Mouse (Mus musculus) CH12F3 (cell line): ENCODE results near the gene Tmem52b.

Source experiments
- in situ Hi-C: fragments of 300-500 bp; cut with MboI; formaldehyde crosslinking; loops from 2 replicates; pipeline ENCODE4 v1.14.3; 2020; ENCODE audit warnings: low sequenced_read_pairs

Tmem52b gene

DNA sequence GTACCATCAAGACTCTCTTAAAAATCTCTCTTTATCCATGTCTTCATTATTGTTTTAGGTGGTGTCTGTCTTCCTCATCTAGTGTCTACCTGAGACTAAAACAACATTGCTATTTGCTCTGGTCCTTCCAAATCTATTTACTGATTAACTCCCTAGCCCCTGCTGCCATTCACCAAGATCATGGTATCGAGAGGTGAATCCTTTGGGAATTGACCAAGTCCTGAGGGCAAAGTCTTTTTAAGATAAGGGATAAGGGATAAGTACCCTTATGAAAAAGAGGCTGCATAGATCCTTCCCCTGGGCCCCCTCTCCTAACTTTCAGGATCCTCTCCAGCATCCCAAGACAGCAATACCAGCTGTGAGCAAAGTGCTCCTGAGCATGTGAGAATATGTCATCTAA lies 17.2 kb downstream of the Tmem52b start:
- in situ Hi-C loops: loop anchor here (10.0 kb wide), 1 partner anchor 145 kb away; the partner anchor contains the start of gene Clec12b

GRCm38 (mm10) chr6:129530261-129530660 lies 17.9 kb downstream of the Tmem52b start:
- in situ Hi-C loops: no loop called here

DNA sequence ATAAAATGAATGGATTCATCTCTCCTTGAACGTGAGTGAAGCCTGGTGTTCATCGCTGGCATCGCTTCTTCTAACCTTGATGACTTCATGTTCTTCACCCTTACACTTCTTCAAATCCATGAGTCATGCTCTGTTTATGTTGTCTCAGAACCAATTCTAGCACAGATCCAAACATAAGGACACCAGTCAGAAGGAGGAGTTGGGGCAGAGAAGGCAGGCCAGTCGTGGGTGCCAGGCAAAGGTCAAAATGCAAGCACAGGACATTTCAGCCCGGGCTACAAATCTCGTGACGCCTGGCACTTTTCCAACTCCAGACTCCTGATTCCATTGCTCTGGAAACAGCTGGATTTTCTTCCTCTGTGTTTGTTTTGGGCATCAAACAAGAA lies 20.2 kb downstream of the Tmem52b start:
- in situ Hi-C loops: no loop called here

DNA sequence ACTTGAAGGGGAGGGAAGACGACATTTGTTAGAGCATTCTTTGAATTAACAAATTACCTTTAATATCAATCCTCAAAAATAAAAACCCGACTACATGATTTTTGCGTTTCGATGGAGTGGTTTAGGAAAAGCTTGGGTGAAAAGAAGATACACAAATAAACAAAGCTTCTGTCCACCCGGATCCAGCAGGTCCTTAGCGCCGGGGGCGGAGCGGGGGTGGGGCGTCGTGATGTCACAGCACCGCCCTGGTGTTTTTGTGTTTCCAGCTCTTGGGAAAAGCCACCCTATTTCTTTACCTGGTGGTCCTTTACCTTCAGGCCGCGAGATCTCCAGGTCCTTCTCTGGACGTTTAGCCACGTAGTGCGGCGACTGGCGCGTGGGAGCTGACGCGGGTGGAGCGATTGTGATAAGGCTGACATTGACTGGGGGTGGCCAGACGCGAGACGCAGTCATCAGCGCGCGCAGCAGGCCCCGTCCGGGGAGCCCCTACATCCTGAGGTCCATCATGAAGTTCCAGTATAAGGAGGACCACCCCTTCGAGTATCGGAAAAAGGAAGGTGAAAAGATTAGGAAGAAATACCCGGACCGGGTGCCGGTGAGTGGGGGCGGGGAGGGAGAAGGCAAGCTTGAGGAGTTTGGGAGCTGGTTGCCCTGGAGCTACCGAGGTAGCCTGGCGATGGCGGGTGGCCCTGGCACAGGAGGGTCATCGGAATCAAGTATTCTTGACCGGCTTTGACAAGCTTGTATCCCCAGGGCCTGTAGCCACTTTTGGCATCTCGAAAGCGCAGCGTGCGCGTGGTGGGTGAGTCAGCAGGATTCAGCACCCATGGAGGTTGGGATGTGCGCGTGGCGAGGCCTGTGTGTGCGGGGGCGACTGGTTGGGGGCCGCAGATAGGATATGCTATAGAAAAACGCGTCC lies 20.8 kb downstream of the Tmem52b start, which contains the start of gene Gabarapl1:
Gabarapl1 (plus strand) TSS at position 219 of the 919 bp plus-strand sequence.
- in situ Hi-C loops: no loop called here

DNA sequence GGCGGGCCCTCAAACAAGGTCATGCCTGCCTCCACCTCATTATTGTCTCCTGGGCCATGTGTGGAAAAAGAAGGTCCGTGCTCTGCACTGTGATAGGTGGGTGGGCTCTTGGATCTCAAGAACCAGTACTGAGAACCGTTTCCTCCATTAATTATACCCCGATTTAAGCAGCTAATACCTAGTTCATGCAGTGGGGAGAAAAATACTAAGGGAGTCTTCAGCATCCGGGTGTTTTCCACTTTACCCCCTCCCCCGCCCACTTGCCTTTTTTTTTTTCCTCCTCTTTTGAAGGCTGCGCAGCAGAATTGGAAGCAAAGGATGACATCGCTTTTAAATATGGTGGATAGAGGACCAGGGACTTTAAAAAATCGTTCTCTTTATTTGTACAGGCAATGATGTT lies 21.7 kb downstream of the Tmem52b start:
- in situ Hi-C loops: no loop called here

- in situ Hi-C loops: no loop called here
Observed at GRCm38 (mm10) chr6:129534627-129535190, 22.4 kb downstream of the Tmem52b start.

DNA sequence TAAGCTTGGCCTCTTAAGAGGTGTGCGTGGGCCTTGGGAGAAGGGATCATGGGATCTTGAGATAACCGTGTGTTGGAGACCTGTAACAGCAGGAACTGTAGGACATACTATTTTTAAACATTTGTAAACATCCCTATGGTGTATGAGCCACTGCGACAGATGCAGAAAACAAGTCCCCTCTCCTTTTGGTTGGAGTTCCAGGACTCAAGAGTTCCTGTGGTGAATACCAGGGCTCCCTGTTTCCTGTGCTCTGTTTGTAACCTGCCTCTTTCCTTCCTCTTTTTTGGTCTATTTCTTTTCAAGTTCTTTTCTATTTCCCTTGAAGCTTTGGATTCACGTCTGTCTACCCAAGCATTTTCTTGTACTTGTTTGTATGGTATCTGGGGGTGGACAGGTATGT lies 23.4 kb downstream of the Tmem52b start:
- in situ Hi-C loops: no loop called here

- in situ Hi-C loops: no loop called here
Observed at GRCm38 (mm10) chr6:129538555-129538954, 26.2 kb downstream of the Tmem52b start.

DNA sequence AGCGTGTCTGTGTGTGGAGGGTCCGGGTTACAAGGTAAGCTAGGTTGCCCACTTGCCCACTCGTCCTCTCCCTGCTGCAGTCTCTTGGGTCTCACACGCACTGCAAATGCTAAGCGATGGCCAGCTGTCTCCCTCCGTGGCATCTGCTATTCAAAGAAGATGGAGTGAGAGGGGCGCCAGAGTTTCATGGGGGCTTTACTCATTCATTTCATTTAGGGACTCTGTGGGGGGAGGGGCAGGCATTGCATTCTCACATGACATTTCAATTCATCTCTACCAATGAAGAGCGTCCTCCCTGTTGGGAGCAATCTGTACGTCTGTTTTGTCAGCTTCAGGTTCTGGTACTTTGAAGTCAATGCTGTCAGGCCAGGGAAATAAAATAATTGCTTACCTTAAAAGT lies 29.6 kb downstream of the Tmem52b start:
- in situ Hi-C loops: no loop called here

DNA sequence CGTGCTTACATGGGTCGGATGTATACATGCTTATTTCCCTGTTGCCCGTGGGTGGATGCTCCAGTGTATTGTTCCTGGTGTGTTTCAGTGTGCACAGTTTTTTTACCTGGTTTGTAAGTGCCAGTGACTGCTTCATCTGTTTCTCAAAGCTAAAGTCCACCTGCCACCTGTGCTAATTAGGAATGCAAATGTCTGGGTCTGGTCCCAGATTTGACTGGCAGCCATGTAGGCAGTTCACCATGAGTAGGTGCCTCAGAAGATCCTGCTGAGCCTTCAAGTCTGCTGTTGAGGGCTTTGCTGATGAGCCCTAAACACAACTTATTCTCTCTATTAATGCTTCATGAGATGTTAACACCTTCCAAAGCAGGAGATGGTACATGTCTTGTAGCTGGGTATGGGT lies 30.2 kb downstream of the Tmem52b start:
- in situ Hi-C loops: no loop called here

GRCm38 (mm10) chr6:129543709-129544606 lies 31.6 kb downstream of the Tmem52b start:
- in situ Hi-C loops: no loop called here

DNA sequence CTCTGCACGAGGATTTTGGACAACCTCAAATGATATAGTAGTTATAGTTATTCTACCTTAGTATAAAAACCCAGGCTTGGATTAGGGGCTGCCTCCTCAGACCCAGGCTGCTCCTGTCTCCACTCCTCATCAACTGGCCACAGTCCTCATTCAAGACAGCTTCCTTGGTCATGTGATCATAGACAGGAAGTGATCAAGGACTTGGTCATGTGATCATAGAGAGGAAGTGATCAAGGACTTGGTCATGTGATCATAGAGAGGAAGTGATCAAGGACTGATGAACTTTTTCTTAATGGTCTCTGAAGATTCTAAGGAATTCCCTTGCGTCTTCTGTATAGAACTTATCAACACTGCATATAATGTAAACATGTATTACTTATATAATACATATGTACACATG lies 34.9 kb downstream of the Tmem52b start:
- in situ Hi-C loops: no loop called here

DNA sequence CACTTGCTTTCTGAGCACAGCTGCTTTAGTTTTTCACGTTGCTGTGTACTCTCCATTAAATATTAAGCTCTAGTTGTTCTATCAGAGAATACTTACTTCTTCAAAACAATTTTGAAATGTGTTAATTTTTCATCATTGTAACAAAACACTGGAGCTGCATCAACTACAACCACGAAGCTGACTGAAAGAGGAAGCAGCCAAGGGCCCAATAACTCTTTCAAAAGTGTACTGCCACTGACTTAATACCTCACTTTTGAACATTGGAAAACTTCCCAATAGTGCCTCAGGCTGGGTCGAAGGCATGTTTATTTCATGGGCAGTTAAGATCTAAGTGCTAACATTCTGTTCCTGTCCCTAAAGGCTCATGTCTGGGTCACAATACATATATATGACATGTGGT lies 35.7 kb downstream of the Tmem52b start:
- in situ Hi-C loops: no loop called here

DNA sequence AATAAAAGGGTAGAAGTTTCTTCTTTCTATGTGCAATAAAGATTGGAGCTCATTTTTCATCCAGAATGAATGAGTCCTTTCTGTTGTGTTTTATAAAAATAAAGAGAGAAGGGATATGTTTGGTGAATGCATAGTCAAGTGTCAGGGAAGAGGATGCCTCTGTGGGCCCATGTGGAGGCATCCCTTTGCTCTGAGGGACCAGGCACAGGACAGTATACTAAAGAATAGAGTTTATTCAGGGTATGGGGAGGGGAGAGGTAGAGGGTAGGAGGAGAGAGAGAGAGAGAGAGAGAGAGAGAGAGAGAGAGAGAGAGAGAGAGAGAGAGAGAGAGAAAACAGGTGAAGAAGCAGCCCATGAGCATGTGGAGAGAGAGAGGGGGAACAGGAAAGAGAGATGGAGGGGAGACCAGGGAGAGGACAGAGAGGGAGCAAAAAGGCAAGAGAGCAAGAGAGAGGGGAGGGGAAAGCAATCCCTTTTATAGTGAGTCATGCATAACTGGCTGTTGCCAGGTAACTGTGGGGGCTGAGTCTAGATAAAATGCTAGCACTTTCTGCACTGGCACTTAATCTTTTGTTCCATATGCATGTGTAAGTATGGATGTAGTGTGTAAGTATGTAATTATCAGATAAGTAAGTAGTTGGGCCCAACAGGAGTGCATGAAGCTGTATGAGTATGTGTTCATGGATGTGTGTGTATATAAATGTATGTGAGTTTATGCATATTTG lies 45.1 kb downstream of the Tmem52b start:
- in situ Hi-C loops: no loop called here

- in situ Hi-C loops: no loop called here
Observed at GRCm38 (mm10) chr6:129558946-129559640, 46.7 kb downstream of the Tmem52b start.

DNA sequence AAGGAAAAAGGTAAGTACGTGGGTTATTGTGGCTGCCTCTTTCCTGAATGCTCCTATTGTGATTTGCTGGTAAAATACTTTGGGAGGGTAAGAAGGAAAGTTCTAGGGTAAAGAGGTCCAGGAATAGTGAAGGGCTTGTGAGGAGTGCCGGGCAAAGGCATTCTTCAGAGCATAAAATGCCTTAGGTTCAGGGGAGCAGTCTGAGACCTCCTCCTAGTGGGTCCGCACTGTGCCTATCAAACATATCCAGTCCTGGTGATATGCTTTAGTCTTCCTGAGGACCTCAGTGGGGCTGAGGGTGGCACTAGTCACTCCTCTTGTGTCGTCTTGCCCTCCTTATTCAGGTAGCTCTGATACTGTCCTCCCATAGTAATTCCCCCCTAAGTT lies 47.3 kb downstream of the Tmem52b start:
- in situ Hi-C loops: no loop called here

- in situ Hi-C loops: no loop called here
Observed at GRCm38 (mm10) chr6:129565257-129565656, 52.9 kb downstream of the Tmem52b start.
